Mouse (Mus musculus) embryonic fibroblast, embryonic 13.5 days (primary cell): ENCODE results near the gene Pgm5. TPM values are rescaled to one million over a fixed set of nuclear protein-coding genes. Genes with fewer than 3 reads are reported as not detected.

Source experiments
- H3K27ac ChIP-seq: 2 replicates; pipeline ENCODE4 v1.5.1; 2012; ENCODE audit warnings: low read length, control low read depth, inconsistent platforms; ENCODE audit not compliant: insufficient read depth
- H3K4me1 ChIP-seq: 2 replicates; pipeline ENCODE4 v1.6.1; 2011; ENCODE audit warnings: low read length; ENCODE audit not compliant: control insufficient read depth, insufficient read depth
- H3K4me3 ChIP-seq: 2 replicates; pipeline ENCODE4 v1.5.1; 2011; ENCODE audit warnings: mild to moderate bottlenecking, control low read depth, low read length; ENCODE audit not compliant: insufficient read depth
- CTCF ChIP-seq: IDR thresholded peaks from 2 replicates; pipeline ENCODE4 v1.5.1; 2011; ENCODE audit warnings: mild to moderate bottlenecking, control low read depth, low read length, moderate library complexity, borderline replicate concordance; ENCODE audit not compliant: insufficient read depth
- POLR2A ChIP-seq: IDR thresholded peaks from 2 replicates; pipeline ENCODE4 v1.6.1; 2011; ENCODE audit warnings: low read depth, mild to moderate bottlenecking, control low read depth, low read length, moderate library complexity
- polyA plus RNA-seq: library from polyadenylated mRNA; stranded (reverse); fragments of >200 nt; gene quantifications from 2 replicates; pipeline ENCODE4 v1.2.4, GENCODE M21; 2011; ENCODE audit warnings: low read depth; ENCODE audit not compliant: missing spikeins, insufficient read length

Gene Pgm5
- polyA plus RNA-seq, 1 experiment: 32.8 TPM

GRCm38 (mm10) chr19:24783736-24784135 is 77.9 kb downstream of the Pgm5 start:
- Histone ChIP-seq H3K4me1 (no peaks in the 10 kb centered on the region; the same call in 1 of the 2 replicates), H3K27ac (no peak overlapping the region), H3K4me3 (no peak overlapping the region)
- TF ChIP-seq POLR2A (no peak), CTCF (no peak)

GRCm38 (mm10) chr19:24779996-24780395 is 81.7 kb downstream of the Pgm5 start:
- no peak for TF ChIP-seq POLR2A
- no peak for TF ChIP-seq CTCF

GRCm38 (mm10) chr19:24770345-24770744 is 91.3 kb downstream of the Pgm5 start:
- H3K4me1 ChIP-seq: no peaks in the 10 kb centered on the region
- H3K27ac ChIP-seq: no peak overlapping the region
- TF ChIP-seq POLR2A (no peak), CTCF (no peak)
- H3K4me3 ChIP-seq: no peak overlapping the region

More at GRCm38 (mm10) chr19:24779996-24780395, 81.7 kb downstream of the Pgm5 start:
- Histone ChIP-seq H3K27ac (no peak overlapping the region), H3K4me3 (no peak overlapping the region), H3K4me1 (no peaks in the 10 kb centered on the region; the same call in 1 of the 2 replicates)

- no peak overlapping the region for H3K27ac ChIP-seq
- no peak overlapping the region for H3K4me3 ChIP-seq
- H3K4me1 ChIP-seq: no peaks in the 10 kb centered on the region
- TF ChIP-seq CTCF: no peak
- TF ChIP-seq POLR2A: no peak
These were observed 94.3 kb downstream of the Pgm5 start for GRCm38 (mm10) chr19:24767401-24767800.

DNA sequence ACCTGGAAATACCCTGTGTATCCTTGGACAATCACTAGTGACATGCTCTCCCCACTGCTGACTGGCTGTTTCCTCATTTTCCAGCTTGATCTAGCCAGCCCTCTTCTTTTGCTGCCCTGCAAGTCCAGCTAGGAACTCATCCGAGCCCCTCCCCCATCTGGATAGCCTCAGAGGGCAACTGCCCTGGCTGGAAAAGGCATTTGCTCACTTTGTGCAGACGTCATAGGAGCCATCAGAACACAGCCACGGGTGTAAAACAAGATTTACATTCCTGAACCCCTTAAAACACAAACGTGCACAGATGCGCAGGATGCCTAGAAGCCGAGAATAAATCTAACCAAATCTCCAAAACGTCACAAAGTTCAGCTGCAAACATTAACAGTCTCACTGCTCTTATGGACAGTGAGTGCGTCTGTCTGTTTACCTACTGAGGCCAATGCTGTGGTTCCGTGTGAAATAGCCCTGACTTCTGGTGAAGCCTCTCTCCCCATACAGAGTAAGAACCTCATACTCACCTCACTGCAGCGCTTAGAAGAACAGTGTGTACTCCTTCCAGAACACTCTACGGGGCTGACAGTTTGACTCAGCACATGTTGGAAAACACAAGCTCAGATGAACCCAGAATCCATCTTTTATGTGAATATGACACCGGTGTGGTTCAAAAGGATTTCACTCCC is 99.0 kb downstream of the Pgm5 start:
- Histone ChIP-seq H3K27ac (no peak overlapping the region), H3K4me3 (no peak overlapping the region), H3K4me1 (no peaks in the 10 kb centered on the region)
- TF ChIP-seq POLR2A (no peak), CTCF (no peak)

GRCm38 (mm10) chr19:24756627-24757026 is 105.0 kb downstream of the Pgm5 start:
- TF ChIP-seq CTCF (no peak), POLR2A (no peak)
- H3K27ac ChIP-seq: no peak overlapping the region
- H3K4me3 ChIP-seq: no peak overlapping the region
- no peaks in the 10 kb centered on the region for H3K4me1 ChIP-seq

- no peak overlapping the region for H3K4me3 ChIP-seq
- TF ChIP-seq POLR2A: no peak
- no peak for TF ChIP-seq CTCF
- no peak overlapping the region for H3K27ac ChIP-seq
- H3K4me1 ChIP-seq: no peaks in the 10 kb centered on the region
These were observed 107.2 kb downstream of the Pgm5 start for GRCm38 (mm10) chr19:24754440-24754785.

DNA sequence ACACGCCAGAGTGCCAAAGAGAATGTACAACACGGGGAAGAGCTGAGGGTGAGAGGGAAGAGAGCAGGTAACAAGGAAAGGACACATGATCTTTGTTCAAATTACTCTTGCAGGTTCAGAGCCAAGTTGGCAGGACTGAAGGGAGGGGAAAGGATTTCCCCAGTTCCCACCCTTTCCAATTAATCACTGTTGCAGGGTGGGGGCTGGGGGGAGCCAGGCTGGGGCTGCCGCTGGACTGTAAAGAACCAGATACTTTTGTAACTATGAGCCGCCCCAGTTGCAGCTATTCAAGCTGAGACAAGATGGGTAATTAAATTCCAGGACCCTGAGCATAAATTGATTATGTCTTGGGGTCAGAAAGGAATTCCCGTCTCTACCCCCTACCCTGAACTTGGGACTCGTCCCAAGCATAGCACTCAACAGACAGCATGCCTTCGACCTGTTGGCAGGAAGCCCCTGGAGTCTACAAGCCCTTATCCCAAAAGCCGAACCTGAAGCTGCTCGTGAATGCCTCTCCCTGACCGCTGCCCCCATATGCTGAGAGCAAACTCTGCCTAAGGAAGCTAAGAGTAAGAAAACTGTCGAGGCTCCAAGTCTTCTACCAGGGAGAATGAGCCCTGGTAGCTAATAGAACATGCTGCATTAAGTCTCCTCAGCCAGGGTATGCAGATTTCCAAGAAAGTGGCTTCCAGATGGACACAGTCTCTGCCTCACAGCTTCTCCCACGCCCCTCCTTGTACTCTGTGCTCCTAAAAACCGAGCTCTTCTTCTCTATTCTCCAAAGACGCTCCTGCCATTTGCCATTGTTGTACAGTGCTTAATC is 107.8 kb downstream of the Pgm5 start:
- H3K27ac ChIP-seq: no peak overlapping the region
- H3K4me1 ChIP-seq: no peaks in the 10 kb centered on the region
- TF ChIP-seq CTCF (no peak), POLR2A (no peak)
- H3K4me3 ChIP-seq: no peak overlapping the region

DNA sequence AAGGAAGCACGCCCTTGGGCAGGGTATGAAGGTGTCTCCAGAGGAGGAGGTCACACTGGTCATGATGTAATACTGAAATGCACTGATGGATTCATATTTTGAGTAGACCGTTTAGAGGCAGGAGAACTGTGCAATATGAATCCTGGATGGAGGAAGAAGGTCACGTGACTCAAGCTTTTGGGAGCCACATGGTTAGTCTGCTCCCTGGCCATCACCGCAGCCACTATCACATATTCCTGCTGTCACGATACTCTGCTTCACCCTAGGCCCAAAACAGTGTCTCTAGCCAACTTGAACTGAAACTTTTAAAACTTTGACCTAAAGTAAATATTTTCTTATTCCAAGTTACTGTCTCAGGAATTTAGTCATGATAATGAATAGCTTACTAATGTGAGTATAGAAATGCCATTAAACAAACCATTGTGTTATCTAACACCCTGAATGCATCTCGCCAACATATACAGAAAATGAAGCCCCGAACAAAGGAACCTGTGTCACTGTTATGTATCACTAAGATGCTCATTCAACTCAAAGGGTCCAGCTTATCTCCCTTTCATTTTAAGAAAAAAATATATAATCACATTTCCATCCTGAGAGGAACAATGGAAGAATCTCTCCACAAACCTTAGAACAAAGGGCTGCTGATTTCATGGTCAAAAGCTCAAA is 108.6 kb downstream of the Pgm5 start:
- TF ChIP-seq CTCF (no peak), POLR2A (no peak)
- H3K27ac ChIP-seq: no peak overlapping the region
- H3K4me1 ChIP-seq: no peaks in the 10 kb centered on the region
- no peak overlapping the region for H3K4me3 ChIP-seq

GRCm38 (mm10) chr19:24746266-24746875 is 115.3 kb downstream of the Pgm5 start:
- no peak for TF ChIP-seq POLR2A
- no peak for TF ChIP-seq CTCF
- peaks cover 4% of the 10 kb centered on the region; the same call in 1 of the 2 replicates for H3K4me1 ChIP-seq
- peak overlapping the region; percentile 18; the same call in 1 of the 2 replicates for H3K27ac ChIP-seq
- H3K4me3 ChIP-seq: no peak overlapping the region

- peaks cover 4% of the 10 kb centered on the region; the same call in 1 of the 2 replicates for H3K4me1 ChIP-seq
- no peak for TF ChIP-seq POLR2A
- no peak for TF ChIP-seq CTCF
- no peak overlapping the region for H3K27ac ChIP-seq
- no peak overlapping the region for H3K4me3 ChIP-seq
These were observed 119.0 kb downstream of the Pgm5 start for GRCm38 (mm10) chr19:24742606-24743005.
